33 mouse cellular contexts compared by ENCODE assay signal in genomic region chr15:89387127-89387526, GRCm38 (mm10). TPM values are rescaled to one million over a fixed set of nuclear protein-coding genes. Genes with fewer than 3 reads are reported as not detected.
DNase-seq lines count a peak whose midpoint lies in the region; ATAC-seq and TF ChIP-seq lines count a peak whose summit lies in the region.
"Had no signal": no experiment of that assay in that cellular context is flagged by ENCODE, and none has a peak within 500 bp of the region (broad histone marks: within the 10 kb centered on the region; RNA-seq: fewer than 3 reads in every experiment).

No protein-coding gene starts in this region.

- TF ChIP-seq CTCF in ES-Bruce4 (IDR thresholded peaks at IDR 0.05; ENCODE audit: low read depth, low read length) = no peak

- no peaks in the 10 kb centered on the region for H3K4me1 ChIP-seq in ES-Bruce4 (ENCODE audit: control insufficient read depth, insufficient read depth, low read length)
- H3K4me1 ChIP-seq: forebrain, embryonic 13.5 days; heart, embryonic 10.5 days; limb, embryonic 13.5 days; liver, embryonic 13.5 days; midbrain, embryonic 15.5 days; neural tube, embryonic 13.5 days had no signal

- peak; percentile 30 for DNase-seq in induced T-regulatory cell, adult 2 months (ENCODE audit: low read depth)
- peak; percentile 23 to 47 for DNase-seq in thymus, postnatal 10 days (ENCODE audit: low spot score in 2 of 2)
- DNase-seq in frontal cortex, postnatal 36 days (ENCODE audit: low spot score in 2 of 2) = no peak
- no peak for DNase-seq in MN1 (ENCODE audit: low spot score)
- DNase-seq in gastrocnemius, postnatal 25 days = no peak
- DNase-seq: adrenal gland, postnatal 10 days; B cell, adult 2 months; cerebellum, adult 2 months; embryo, embryonic 11 days; gastrocnemius, adult 2 months; kidney, adult 2 months; layer of hippocampus, postnatal 36 days; liver, embryonic 13.5 days; lung, embryonic 14.5 days; retina, postnatal 1 day; right cerebral cortex, postnatal 25 days; spleen, adult 18-20 months had no signal

- H3K9me3 ChIP-seq in ES-Bruce4 (replicated peaks; ENCODE audit: control insufficient read depth, insufficient read depth, low read length, poor library complexity, severe bottlenecking) = no peaks in the 10 kb centered on the region
- H3K9me3 ChIP-seq: forebrain, embryonic 13.5 days; G1E; heart, embryonic 10.5 days; hindbrain, embryonic 10.5 days; limb, embryonic 13.5 days; liver, embryonic 13.5 days; midbrain, embryonic 15.5 days; neural tube, embryonic 13.5 days had no signal

- no peak overlapping the region for H3K27ac ChIP-seq in ES-Bruce4 (ENCODE audit: insufficient read depth, low read length)
- H3K27ac ChIP-seq: forebrain, embryonic 13.5 days; gastrocnemius, adult 2 months; heart, embryonic 10.5 days; hindbrain, embryonic 10.5 days; hindbrain, postnatal 0 days; kidney, postnatal 0 days; limb, embryonic 13.5 days; liver, embryonic 13.5 days; midbrain, embryonic 15.5 days; neural tube, embryonic 13.5 days had no signal

- peak overlapping the region; percentile 15; the same call in 1 of the 2 replicates for H3K4me3 ChIP-seq in ES-Bruce4 (ENCODE audit: low read depth, low read length)
- H3K4me3 ChIP-seq: forebrain, embryonic 13.5 days; gastrocnemius, adult 2 months; heart, embryonic 10.5 days; hindbrain, embryonic 10.5 days; limb, embryonic 13.5 days; liver, embryonic 13.5 days; midbrain, embryonic 15.5 days; neural tube, embryonic 13.5 days had no signal

- no peaks in the 10 kb centered on the region for H3K27me3 ChIP-seq in ES-Bruce4 (ENCODE audit: control insufficient read depth, insufficient read depth, low read length, poor library complexity, severe bottlenecking)
- H3K27me3 ChIP-seq: midbrain, embryonic 15.5 days had no signal

- TF ChIP-seq POLR2A in ES-Bruce4 (IDR thresholded peaks at IDR 0.05; ENCODE audit: insufficient read depth, low read length) = no peak

- no peak for TF ChIP-seq EP300 in ES-Bruce4 (IDR thresholded peaks at IDR 0.05; ENCODE audit: insufficient read depth, low read depth, low read length)

- no peak for ATAC-seq in megakaryocyte, adult 5-6 weeks (ENCODE audit: poor library complexity, severe bottlenecking)
- ATAC-seq: forebrain, embryonic 13.5 days; midbrain, embryonic 15.5 days had no signal

- peak overlapping the region; percentile 26; the same call in 1 of the 2 replicates for H3K9ac ChIP-seq in ES-Bruce4 (ENCODE audit: low read depth, poor library complexity, severe bottlenecking)
- H3K9ac ChIP-seq: forebrain, embryonic 13.5 days; limb, embryonic 13.5 days; liver, embryonic 13.5 days; lung, embryonic 14.5 days; midbrain, embryonic 15.5 days; neural tube, embryonic 13.5 days had no signal

- no peaks in the 10 kb centered on the region for H3K36me3 ChIP-seq in ES-Bruce4 (ENCODE audit: control insufficient read depth, insufficient read depth, low read length, poor library complexity, severe bottlenecking)
- H3K36me3 ChIP-seq: G1E; heart, embryonic 10.5 days; hindbrain, embryonic 10.5 days; limb, embryonic 13.5 days; liver, embryonic 13.5 days; midbrain, embryonic 15.5 days; neural tube, embryonic 13.5 days had no signal

RNA-seq across cellular contexts. Expression of gene Klhdc7b, which starts 2.4 kb away (rescaled TPM):
- not detected in 2 replicates for polyA plus RNA-seq in ES-Bruce4 (2011; ENCODE audit: insufficient read depth, insufficient read length, low read depth, missing spikeins)
- not detected in 2 replicates for total RNA-seq in megakaryocyte, adult 5-6 weeks (2015)
- not detected in 2 replicates for total RNA-seq in megakaryocyte, adult 5-6 weeks (2017)
- not detected for total RNA-seq in gastrocnemius, postnatal 25 days (2021)
- total RNA-seq: gastrocnemius, adult 2 months had no signal
- polyA plus RNA-seq: embryonic facial prominence, embryonic 14.5 days; forebrain, embryonic 13.5 days; G1E; heart, embryonic 10.5 days; heart, embryonic 16.5 days; hindbrain, embryonic 10.5 days; kidney, adult 2 months; kidney, postnatal 0 days; liver, embryonic 13.5 days; lung, embryonic 14.5 days; neural tube, embryonic 13.5 days; urinary bladder, adult 2 months had no signal

RNA-seq across cellular contexts. Expression of gene Odf3b, which starts 8.0 kb away (rescaled TPM):
- polyA plus RNA-seq in ES-Bruce4 (2011; ENCODE audit: insufficient read depth, insufficient read length, low read depth, missing spikeins) = 1.4 and 2.6 TPM in 2 replicates
- not detected in 2 replicates for total RNA-seq in megakaryocyte, adult 5-6 weeks (2015)
- total RNA-seq in megakaryocyte, adult 5-6 weeks (2017) = not detected in 2 replicates
- under 1 TPM in 1 of 2 experiments, not detected in 1; 0.32 TPM for total RNA-seq in gastrocnemius, postnatal 25 days (2021)
- total RNA-seq: G1E had no signal
- polyA plus RNA-seq: G1E had no signal

RNA-seq across cellular contexts. Expression of gene Tymp, which starts 10.3 kb away (rescaled TPM):
- not detected in 2 replicates for polyA plus RNA-seq in ES-Bruce4 (2011; ENCODE audit: insufficient read depth, insufficient read length, low read depth, missing spikeins)
- not detected in 2 replicates for total RNA-seq in megakaryocyte, adult 5-6 weeks (2015)
- total RNA-seq in megakaryocyte, adult 5-6 weeks (2017) = 0.07 and 0.12 TPM in 2 replicates
- total RNA-seq in gastrocnemius, postnatal 25 days (2021) = under 1 TPM; 0.29 to 0.49 TPM

RNA-seq across cellular contexts. Expression of gene Sco2, which starts 13.5 kb away (rescaled TPM):
- polyA plus RNA-seq in ES-Bruce4 (2011; ENCODE audit: insufficient read depth, insufficient read length, low read depth, missing spikeins) = 11.0 and 12.0 TPM in 2 replicates
- 7.3 and 10.4 TPM in 2 replicates for total RNA-seq in megakaryocyte, adult 5-6 weeks (2015)
- 3.4 and 5.7 TPM in 2 replicates for total RNA-seq in megakaryocyte, adult 5-6 weeks (2017)
- 10 to 100 TPM; 14.7 to 21.8 TPM for total RNA-seq in gastrocnemius, postnatal 25 days (2021)

RNA-seq across cellular contexts. Expression of gene Syce3, which starts 23.2 kb away (rescaled TPM):
- polyA plus RNA-seq in ES-Bruce4 (2011; ENCODE audit: insufficient read depth, insufficient read length, low read depth, missing spikeins) = not detected in 2 replicates
- not detected in 2 replicates for total RNA-seq in megakaryocyte, adult 5-6 weeks (2015)
- total RNA-seq in megakaryocyte, adult 5-6 weeks (2017) = not detected in 2 replicates
- total RNA-seq in gastrocnemius, postnatal 25 days (2021) = not detected
- total RNA-seq: adrenal gland, postnatal 10 days; G1E; gastrocnemius, adult 2 months; hindbrain, postnatal 0 days; layer of hippocampus, postnatal 36 days; left cerebral cortex, postnatal 14 days had no signal
- polyA plus RNA-seq: cerebellum, adult 2 months; embryonic facial prominence, embryonic 14.5 days; forebrain, embryonic 13.5 days; G1E; gonadal fat pad, adult 2 months; heart, embryonic 10.5 days; heart, embryonic 16.5 days; hindbrain, embryonic 10.5 days; hindbrain, postnatal 0 days; kidney, adult 2 months; kidney, postnatal 0 days; limb, embryonic 13.5 days; liver, embryonic 13.5 days; lung, embryonic 14.5 days; midbrain, embryonic 15.5 days; neural tube, embryonic 13.5 days; urinary bladder, adult 2 months had no signal

Comparison
In these comparisons a context has a peak if more than half of its experiments do, and no peak if none do; other contexts are left out.
1. DNase-seq: peak in induced T-regulatory cell, adult 2 months (single experiment) and thymus, postnatal 10 days (2 of 2); none in frontal cortex, postnatal 36 days (0 of 2), MN1 (single experiment) and gastrocnemius, postnatal 25 days (single experiment).